Mouse (Mus musculus) left cerebral cortex, adult 6 months (tissue): ENCODE data around the gene Gm10181. TPM values are rescaled to one million over a fixed set of nuclear protein-coding genes. Genes with fewer than 3 reads are reported as not detected.

Experiments
- long read RNA-seq, 2 experiments: library from polyadenylated mRNA; unstranded; transcript quantifications; one replicate each; pipeline ENCODE4 v2.0.0; 2019 to 2020
- polyA plus RNA-seq: library from polyadenylated mRNA; unstranded; fragments of <200 nt; fragmentation: Nextera tagmentation; gene quantifications from 2 replicates; pipeline ENCODE4 v1.2.3, GENCODE M21; 2021

Gm10181 gene
- not detected in 2 replicates for polyA plus RNA-seq
- long read RNA-seq, experiment 1, result 0 reads
- long read RNA-seq, experiment 2, result 0 reads

DNA sequence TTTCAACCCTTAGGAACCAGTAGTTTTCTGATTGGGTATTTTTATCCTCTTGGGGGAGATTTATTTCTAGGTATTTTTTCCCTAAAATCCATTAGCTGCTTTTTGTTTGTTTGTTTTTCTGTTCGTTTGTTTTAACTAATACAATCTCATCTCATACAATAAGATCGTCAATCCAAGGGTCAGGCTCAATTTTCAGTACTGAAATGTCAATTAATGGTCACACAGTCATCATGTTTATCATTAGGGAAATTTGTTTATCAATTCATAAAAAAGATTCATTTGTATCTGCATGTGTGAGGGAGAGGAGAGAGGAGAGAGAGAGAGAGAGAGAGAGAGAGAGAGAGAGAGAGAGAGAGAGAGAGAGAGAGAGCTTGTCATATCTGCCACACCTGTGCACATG lies at the start of gene Gm10181:
Gene Gm10181 (plus strand): TSS at position 301 of the 400 bp plus-strand sequence.

Other genes with a start within 250 kb of the Gm10181 start
- gene Herpud2, start 62.4 kb downstream of the Gm10181 start, polyA plus RNA-seq, result 10.7 and 42.8 TPM in 2 replicates
- 389 and 467 TPM in 2 replicates for gene Sept7, start 163.0 kb downstream of the Gm10181 start, polyA plus RNA-seq